Mouse (Mus musculus) retina, adult 2 months (tissue): ENCODE data around the gene Tprg.

Experiments used
- DNase-seq: peaks from one replicate; pipeline ENCODE4 v3.0.0-alpha.2; 2012; ENCODE audit warnings: low read depth, low spot score

Gene Tprg

GRCm38 (mm10) chr16:25425376-25425775 is 138.8 kb downstream of the Tprg start:
- DNase-seq, result no peak

GRCm38 (mm10) chr16:25426261-25426660 is 139.6 kb downstream of the Tprg start:
- no peak for DNase-seq

- DNase-seq, result no peak
Measured at GRCm38 (mm10) chr16:25440039-25440438, 153.4 kb downstream of the Tprg start.

DNA sequence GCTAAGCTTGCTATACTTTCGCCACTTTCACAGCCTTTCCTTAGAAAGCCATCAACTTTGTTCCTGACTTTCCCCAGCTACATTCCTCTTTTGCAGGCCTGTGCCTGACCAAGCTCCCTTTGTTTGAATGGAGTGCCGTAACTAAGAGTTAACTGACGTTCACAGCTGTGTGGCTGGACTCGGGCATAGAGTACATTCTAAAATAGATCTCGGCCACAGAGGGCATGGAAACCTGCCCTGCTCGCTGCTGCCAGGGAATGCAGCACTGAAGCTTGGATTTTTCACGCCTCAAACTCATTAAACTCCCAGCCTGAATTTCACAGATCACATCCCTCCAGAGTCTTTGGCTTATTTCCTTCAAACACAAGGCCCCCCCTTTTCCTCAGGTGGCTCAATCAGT is 159.0 kb downstream of the Tprg start:
- DNase-seq, result no peak

DNA sequence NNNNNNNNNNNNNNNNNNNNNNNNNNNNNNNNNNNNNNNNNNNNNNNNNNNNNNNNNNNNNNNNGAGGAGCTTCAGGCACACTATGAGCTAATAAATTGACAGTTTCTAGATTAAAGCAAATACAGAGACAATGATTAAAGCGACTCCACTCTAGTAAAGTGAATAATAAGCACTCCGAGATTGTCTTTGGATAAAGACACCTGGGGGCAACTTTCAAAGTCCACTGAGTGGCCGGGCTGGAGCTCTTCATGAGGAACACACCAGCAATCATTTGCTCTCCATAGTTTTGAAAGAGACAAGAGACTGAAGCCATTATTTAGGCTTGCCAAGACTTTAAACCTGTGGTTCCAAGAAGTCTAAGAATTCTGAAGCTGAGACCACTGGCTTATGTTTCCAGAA is 164.9 kb downstream of the Tprg start:
- no peak for DNase-seq

DNA sequence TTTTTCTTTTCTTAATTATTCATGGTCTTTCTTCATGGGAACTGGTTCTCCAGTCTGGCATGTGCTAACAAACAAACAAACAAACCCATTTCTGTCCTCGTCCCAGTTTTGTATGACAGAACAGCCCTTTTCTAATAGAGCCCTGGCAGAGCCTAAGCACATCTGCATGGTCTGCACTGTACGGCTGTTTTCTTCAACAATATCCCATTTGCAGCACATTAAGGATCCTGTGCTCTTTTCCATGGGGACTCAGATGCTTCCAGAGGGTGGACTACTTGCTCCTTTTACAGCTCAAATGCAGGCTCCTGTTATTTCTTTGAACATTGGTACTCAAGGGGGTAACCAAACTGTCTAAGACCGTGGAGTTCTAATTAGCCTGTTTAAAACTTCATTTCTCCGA is 178.1 kb downstream of the Tprg start:
- DNase-seq, result no peak

DNA sequence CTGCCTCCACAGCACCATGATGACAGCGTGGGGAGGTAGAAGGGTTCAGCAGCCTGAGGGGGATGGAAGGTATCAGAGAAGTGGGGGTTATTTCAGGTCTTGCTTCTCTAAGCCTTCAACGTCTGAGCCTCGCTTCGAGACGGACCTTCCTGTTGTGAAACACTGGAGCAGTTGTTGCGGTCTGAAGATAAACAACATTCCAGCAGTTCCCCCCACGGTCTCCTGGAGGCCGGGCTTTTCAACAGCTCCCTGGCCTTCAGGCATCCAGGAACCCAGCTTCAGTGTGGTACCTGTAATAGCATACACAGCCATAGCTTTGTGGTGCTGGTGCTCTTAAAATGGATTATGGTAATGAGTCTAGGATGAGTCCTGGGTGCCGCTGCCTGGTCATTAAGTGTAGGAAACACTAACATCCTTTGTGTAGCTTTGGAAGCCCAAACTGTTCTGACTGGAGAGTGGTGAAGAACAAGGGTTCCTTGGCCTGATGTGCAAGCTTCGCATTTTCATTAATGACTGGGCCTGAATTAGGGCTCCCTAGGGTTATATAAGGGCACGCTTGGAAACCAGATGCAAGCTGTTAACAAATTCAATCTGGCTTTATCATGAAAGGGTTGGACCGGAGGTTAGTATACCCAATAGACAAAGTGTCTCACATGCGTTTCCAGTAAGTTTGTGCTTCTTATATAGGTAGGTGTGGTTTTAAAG is 179.0 kb downstream of the Tprg start:
- DNase-seq, result no peak

GRCm38 (mm10) chr16:25468040-25468439 is 181.4 kb downstream of the Tprg start:
- no peak for DNase-seq

DNA sequence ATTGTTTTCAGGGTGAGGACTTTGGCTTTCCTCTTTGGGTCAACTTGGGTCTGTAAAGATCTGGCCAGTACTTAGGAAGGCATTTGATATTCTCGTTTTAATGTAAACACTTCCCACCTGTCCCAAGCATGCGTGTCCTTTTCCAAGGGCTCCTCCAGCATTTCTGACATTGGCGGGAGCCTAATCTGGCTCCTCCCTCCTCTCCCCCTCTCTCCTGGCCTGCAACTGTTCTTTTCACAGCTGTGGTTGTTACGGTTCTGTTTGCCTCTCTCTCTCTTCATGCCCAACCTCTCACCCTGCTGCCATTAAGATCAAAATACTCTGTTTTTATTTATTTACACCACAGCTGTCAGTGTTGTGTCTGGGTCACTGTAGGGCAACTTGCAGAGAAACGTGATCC is 182.0 kb downstream of the Tprg start:
- no peak for DNase-seq
